Mouse (Mus musculus) ES-Bruce4 (cell line): ENCODE data around the gene Arhgap45.
A peak's percentile ranks its signal among the peaks of the same experiment; 100 is the strongest.

Source experiments
- CTCF ChIP-seq: IDR thresholded peaks from one replicate; pipeline ENCODE4 v1.8.1; 2011; ENCODE audit warnings: low read depth, low read length
- POLR2A ChIP-seq: IDR thresholded peaks from one replicate; pipeline ENCODE4 v1.8.1; 2011; ENCODE audit warnings: low read length; ENCODE audit not compliant: insufficient read depth

DNA sequence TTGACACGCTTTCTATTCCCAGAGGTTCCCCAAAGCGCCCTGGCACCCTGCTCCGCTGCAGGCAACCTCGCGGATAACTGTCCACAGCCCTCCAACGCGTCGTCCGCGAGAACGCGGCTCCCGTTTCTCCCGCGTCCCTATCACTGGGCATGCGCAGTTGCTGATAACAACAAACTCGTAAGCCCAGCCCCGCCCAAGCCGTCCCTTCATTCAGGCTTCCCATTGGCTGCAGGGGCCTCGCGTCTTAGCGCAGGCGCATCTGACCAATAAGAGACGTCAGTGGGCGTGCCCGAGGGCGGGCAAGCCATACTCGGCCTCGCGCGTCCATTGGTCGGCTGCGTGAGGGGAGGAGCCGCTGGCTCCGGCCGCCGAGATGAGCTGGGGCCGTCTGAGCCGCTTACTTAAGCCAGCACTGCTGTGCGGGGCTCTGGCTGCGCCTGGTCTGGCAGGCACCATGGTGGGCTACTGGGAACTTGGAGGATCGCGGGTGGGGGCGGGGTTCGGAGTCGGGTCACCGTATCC lies 36.9 kb downstream of the Arhgap45 start:
- peak; percentile 82 for TF ChIP-seq POLR2A
- TF ChIP-seq CTCF, result no peak
